Mouse (Mus musculus) midbrain, embryonic 16.5 days (tissue): ENCODE results near the gene Rps6kc1. TPM values are rescaled to one million over a fixed set of nuclear protein-coding genes. Genes with fewer than 3 reads are reported as not detected.

Experiments used
- ATAC-seq: fragments of 200-750 bp; cut with Nextera tagmentation; 2 replicates; pipeline ENCODE4 v1.8.0; 2017; ENCODE audit warnings: moderate TSS enrichment
- H3K27ac ChIP-seq: fragments of 300-500 bp; sonication (generic); 2 replicates; pipeline ENCODE4 v1.5.1; 2014; ENCODE audit warnings: mild to moderate bottlenecking, low read length, mixed read lengths
- H3K27me3 ChIP-seq: fragments of 300-500 bp; sonication (generic); 2 replicates; pipeline ENCODE4 v1.6.1; 2014; ENCODE audit warnings: low read depth, low read length, mixed read lengths; ENCODE audit not compliant: control insufficient read depth, insufficient read depth
- H3K36me3 ChIP-seq: fragments of 300-500 bp; sonication (generic); 2 replicates; pipeline ENCODE4 v1.6.1; 2014; ENCODE audit warnings: mild to moderate bottlenecking, low read length, moderate library complexity, mixed read lengths; ENCODE audit not compliant: control insufficient read depth, insufficient read depth
- H3K4me1 ChIP-seq: fragments of 300-500 bp; sonication (generic); 2 replicates; pipeline ENCODE4 v1.6.1; 2014; ENCODE audit warnings: mild to moderate bottlenecking, low read length, mixed read lengths; ENCODE audit not compliant: control insufficient read depth, insufficient read depth
- H3K4me2 ChIP-seq: fragments of 300-500 bp; sonication (generic); 2 replicates; pipeline ENCODE4 v1.6.1; 2014; ENCODE audit warnings: mild to moderate bottlenecking, low read length, mixed read lengths
- H3K4me3 ChIP-seq: fragments of 300-500 bp; sonication (generic); 2 replicates; pipeline ENCODE4 v1.5.1; 2014; ENCODE audit warnings: low read depth, mild to moderate bottlenecking, low read length, moderate library complexity, mixed read lengths
- H3K9ac ChIP-seq: fragments of 300-500 bp; sonication (generic); 2 replicates; pipeline ENCODE4 v1.6.1; 2014; ENCODE audit warnings: low read depth, low read length, mixed read lengths
- H3K9me3 ChIP-seq: fragments of 300-500 bp; sonication (generic); replicated peaks from 2 replicates; pipeline ENCODE4 v1.6.1; 2014; ENCODE audit warnings: mild to moderate bottlenecking, low read length, mixed read lengths; ENCODE audit not compliant: control insufficient read depth, poor library complexity, severe bottlenecking
- WGBS: fragments of 180-500 bp; shearing (Covaris S2); extraction: QIAGEN DNeasy Blood & Tissue Kit; methylation state at CpG from one replicate; pipeline ENCODE4 v1.1.7; 2014; 5-methylcytosine and 5-hydroxymethylcytosine counted together
- polyA plus RNA-seq: library from polyadenylated mRNA; unstranded; fragments of >200 nt; fragmentation: Nextera tagmentation; extraction: Ambion mirVana; gene quantifications from 2 replicates; pipeline ENCODE4 v1.2.1, GENCODE M21; 2015

Rps6kc1 gene
- polyA plus RNA-seq, result 32.7 and 34.8 TPM in 2 replicates

DNA sequence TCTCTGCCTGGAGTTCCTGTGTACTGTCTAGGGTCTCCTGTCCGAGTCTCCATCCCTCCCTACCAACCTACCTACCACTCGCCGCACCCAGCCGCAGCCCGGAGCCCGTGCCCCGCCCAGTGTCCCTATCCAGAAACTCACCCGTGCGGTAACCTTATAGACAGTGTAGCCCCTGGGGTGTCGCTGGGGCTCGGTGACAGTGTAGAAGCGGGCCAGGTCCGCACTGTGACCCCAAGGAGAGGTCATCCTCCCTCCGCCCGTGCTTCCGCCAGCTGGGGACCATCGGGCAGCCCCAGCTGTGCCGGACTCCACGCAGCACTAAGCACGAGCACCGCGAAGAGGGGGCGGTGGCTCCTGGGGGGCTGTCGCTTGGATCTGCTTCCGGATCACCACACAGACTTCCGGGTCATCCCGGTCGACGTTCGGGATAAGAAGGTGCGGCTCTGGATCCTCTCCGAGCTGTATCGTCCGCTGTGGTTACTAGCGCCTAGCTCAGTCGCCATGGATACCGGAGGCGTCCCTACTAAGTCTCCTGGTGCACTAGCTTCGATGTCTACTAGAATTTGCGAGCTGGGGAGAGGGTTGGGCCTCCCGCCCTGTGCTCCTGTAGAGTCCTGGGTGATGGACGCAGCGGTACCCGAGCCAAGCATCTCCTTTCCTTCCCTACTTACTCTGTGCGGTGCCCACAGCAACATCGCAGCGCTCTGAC, at the start of gene Rps6kc1:
Gene Rps6kc1 (minus strand): TSS at position 356 of the 709 bp plus-strand sequence.
- H3K36me3 ChIP-seq, result no peaks in the 10 kb centered on the region
- H3K4me2 ChIP-seq, result peak within 1 kb of the TSS; percentile 88
- no peaks in the 10 kb centered on the region for H3K27me3 ChIP-seq
- H3K4me3 ChIP-seq, result peak within 1 kb of the TSS; percentile 83
- H3K4me1 ChIP-seq, result peaks cover 23% of the 10 kb centered on the region
- H3K9ac ChIP-seq, result peak within 1 kb of the TSS; percentile 91
- under 1% methylated on average over 47 of the region's 47 CpGs for WGBS
- ATAC-seq, result peak; percentile 96
- H3K27ac ChIP-seq, result peak within 1 kb of the TSS; percentile 89
- H3K9me3 ChIP-seq, result no peaks in the 10 kb centered on the region

DNA sequence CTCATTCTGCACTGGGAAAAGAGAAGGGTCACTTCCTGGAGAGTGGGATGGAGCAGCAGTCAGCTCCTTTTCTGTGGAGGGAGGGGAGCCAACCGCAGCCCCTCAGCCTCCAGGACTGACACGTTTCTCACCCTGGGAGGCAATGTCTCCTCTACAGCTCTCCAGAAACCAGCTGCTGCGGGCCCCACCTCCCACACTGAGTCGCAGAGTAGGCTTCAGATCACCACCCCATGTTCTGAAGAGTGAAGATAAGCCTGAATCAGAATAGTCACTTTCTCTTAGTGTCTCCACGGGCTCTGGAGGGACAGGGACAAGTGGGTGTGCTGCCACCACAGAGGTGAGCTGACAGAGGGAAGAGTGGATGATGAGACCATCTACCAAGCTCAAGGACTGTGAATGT, 47.3 kb upstream of the Rps6kc1 start:
- Histone ChIP-seq H3K27me3 (no peaks in the 10 kb centered on the region), H3K4me2 (no peak overlapping the region), H3K4me3 (no peak overlapping the region), H3K27ac (no peak overlapping the region), H3K36me3 (peaks cover 49% of the 10 kb centered on the region), H3K9ac (no peak overlapping the region), H3K4me1 (no peaks in the 10 kb centered on the region), H3K9me3 (no peaks in the 10 kb centered on the region)
- WGBS, result 93% methylated on average over 5 of the region's 5 CpGs
- ATAC-seq, result no peak

DNA sequence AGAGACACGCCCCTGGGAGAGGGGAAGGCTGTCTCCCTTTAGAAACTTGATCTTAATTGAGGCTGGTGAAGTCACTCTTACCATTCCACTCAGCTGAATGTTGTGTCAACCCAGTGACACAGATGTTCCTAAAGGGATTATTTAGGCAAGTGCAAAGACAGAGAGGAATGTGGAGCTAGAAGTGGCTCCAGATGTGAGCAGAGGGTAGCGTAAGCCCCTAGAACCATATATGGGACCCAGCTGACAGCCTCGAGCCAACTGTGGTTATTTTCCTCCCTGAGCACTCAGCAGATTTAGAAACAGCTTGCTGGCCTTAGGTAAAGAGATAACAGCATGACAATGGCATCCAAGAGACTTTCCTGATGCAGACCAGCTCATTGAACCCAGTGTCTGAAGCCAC, 41.4 kb upstream of the Rps6kc1 start:
- no peaks in the 10 kb centered on the region for H3K4me1 ChIP-seq
- no peak overlapping the region for H3K27ac ChIP-seq
- no peak overlapping the region for H3K9ac ChIP-seq
- H3K27me3 ChIP-seq, result no peaks in the 10 kb centered on the region
- 84% methylated on average over 3 of the region's 3 CpGs for WGBS
- H3K9me3 ChIP-seq, result no peaks in the 10 kb centered on the region
- ATAC-seq, result no peak
- peaks cover 59% of the 10 kb centered on the region for H3K36me3 ChIP-seq
- no peak overlapping the region for H3K4me2 ChIP-seq
- no peak overlapping the region for H3K4me3 ChIP-seq

DNA sequence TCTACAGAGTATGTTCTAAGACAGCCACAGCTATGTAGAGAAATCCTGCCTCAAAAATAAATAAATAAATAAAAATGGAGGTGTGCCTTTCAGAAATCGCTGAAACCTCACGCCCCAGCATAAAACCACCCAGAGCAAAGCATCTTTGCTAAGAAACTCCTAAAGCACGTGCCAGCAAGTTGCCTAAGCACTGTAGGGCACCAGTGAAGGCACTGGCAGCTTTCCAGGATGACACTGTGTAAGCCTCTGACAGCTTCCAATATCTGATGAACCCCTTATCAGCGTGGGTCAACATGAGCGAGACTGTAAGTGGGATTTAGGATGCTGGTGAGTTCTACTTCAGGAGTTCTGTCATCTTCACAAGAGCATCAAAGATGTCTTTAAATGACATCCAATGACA, 39.4 kb upstream of the Rps6kc1 start:
- Histone ChIP-seq H3K27ac (no peak overlapping the region), H3K27me3 (no peaks in the 10 kb centered on the region), H3K36me3 (peaks cover 53% of the 10 kb centered on the region), H3K4me2 (no peak overlapping the region), H3K9ac (no peak overlapping the region), H3K9me3 (no peaks in the 10 kb centered on the region), H3K4me1 (no peaks in the 10 kb centered on the region), H3K4me3 (no peak overlapping the region)
- ATAC-seq, result no peak
- WGBS, result 84% methylated on average over 5 of the region's 5 CpGs

DNA sequence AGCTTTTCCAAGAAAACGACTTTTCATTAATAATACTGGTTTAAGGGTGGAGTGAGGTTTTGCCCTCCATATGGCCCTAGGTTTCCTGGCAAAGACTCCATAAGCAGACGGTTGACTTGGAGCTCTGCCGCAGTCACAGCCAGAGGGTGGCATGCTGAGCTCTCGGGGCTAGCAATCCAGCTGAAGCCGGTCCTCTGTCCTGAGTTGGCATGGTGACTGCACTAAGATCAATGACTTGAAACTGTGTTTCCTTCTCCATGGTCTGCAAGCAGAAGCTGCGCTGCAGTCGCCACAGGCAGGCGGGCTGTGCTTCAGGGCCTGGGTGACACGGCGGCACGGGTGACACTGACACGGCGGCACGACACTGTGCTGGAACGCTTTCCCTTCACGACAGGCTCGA, 37.3 kb upstream of the Rps6kc1 start:
- ATAC-seq, result no peak
- peaks cover 53% of the 10 kb centered on the region for H3K36me3 ChIP-seq
- WGBS, result 91% methylated on average over 17 of the region's 17 CpGs

DNA sequence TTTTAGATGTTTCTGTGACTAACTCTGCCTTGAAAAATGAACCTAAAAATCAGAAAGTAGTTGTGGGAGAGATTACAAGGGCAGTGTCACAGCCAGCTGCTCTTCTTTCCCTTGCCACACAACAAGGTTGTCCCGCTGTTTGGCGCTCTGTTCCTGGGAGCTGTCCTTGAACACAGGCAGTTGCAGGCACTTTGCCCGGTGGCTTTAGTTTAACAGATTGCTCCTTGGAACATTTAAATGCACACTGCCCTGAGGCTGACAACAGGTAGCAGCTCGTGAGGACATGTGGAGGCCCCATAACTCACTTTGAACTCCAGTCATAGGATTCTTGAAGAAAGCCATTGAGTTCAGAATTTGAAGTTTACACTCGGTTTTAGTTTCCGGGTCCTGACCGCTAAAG, 36.9 kb upstream of the Rps6kc1 start:
- Histone ChIP-seq H3K36me3 (peaks cover 53% of the 10 kb centered on the region), H3K9me3 (no peaks in the 10 kb centered on the region), H3K27me3 (no peaks in the 10 kb centered on the region), H3K4me3 (no peak overlapping the region), H3K4me2 (no peak overlapping the region), H3K9ac (no peak overlapping the region), H3K4me1 (no peaks in the 10 kb centered on the region), H3K27ac (no peak overlapping the region)
- WGBS, result 89% methylated on average over 7 of the region's 7 CpGs
- ATAC-seq, result no peak

More for the DNA sequence above, 37.3 kb upstream of the Rps6kc1 start:
- H3K9me3 ChIP-seq, result no peaks in the 10 kb centered on the region
- no peak overlapping the region for H3K27ac ChIP-seq
- H3K4me3 ChIP-seq, result no peak overlapping the region
- no peaks in the 10 kb centered on the region for H3K4me1 ChIP-seq
- no peaks in the 10 kb centered on the region for H3K27me3 ChIP-seq
- H3K4me2 ChIP-seq, result no peak overlapping the region
- no peak overlapping the region for H3K9ac ChIP-seq

DNA sequence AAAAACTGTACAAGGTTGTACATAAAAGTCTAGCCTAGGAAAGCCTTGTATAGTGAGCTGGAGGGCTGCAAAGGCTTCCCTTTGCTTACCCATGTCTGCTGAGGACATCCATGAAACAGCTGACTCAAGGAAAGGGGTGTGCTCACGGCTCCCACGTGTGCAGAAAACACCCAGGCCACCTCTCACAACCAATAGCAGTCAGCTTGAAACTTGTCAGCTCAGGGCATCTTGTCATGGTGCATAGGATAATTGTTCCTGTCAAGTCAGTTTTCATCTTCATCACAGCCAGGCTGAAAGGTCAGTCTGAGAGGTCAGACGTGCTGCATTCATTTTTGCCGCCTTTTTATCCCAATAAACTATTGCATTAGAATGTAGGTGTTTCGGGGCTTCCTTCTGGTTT, 36.4 kb upstream of the Rps6kc1 start:
- WGBS, result 82% methylated on average over 5 of the region's 5 CpGs
- Histone ChIP-seq H3K4me1 (no peaks in the 10 kb centered on the region), H3K9me3 (no peaks in the 10 kb centered on the region), H3K4me2 (no peak overlapping the region), H3K27me3 (no peaks in the 10 kb centered on the region), H3K36me3 (peaks cover 49% of the 10 kb centered on the region), H3K4me3 (no peak overlapping the region), H3K27ac (no peak overlapping the region), H3K9ac (no peak overlapping the region)
- no peak for ATAC-seq

DNA sequence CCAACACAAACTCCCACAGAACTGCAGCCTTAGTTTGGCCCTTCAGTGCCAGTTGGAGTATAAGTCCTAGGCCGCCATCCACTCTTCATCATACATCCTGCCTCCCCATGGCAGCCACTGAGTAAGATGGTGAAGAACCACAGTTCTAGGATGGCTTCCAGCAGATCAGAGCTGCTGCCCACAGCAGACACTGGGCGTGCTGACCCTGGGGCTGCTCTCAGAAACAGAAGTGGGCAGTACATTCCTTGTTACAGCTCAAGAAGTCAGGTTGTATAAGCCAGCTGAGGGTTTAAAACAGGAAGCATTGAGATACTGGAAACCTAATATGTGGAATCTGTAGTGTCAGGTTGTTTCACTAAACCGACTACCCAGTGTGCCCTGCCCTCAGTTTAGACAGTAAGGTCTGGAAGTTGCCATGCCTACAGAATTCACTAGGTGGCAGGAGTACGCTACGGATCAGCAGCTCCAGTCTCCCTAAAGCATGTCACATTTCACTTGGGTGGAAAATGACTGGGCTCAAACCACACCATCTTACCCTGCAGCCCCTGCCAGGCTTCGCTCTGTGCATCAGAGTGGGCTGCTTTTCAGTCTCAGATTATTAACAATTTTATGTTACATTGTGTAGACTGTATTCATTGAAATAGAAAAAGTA, 32.7 kb upstream of the Rps6kc1 start:
- no peaks in the 10 kb centered on the region for H3K27me3 ChIP-seq
- no peaks in the 10 kb centered on the region for H3K9me3 ChIP-seq
- H3K4me2 ChIP-seq, result no peak overlapping the region
- 50% methylated on average over 6 of the region's 6 CpGs for WGBS
- ATAC-seq, result peak; percentile 86
- no peak overlapping the region for H3K4me3 ChIP-seq
- no peak overlapping the region for H3K9ac ChIP-seq
- H3K27ac ChIP-seq, result no peak overlapping the region
- peaks cover 56% of the 10 kb centered on the region for H3K36me3 ChIP-seq
- H3K4me1 ChIP-seq, result no peaks in the 10 kb centered on the region

DNA sequence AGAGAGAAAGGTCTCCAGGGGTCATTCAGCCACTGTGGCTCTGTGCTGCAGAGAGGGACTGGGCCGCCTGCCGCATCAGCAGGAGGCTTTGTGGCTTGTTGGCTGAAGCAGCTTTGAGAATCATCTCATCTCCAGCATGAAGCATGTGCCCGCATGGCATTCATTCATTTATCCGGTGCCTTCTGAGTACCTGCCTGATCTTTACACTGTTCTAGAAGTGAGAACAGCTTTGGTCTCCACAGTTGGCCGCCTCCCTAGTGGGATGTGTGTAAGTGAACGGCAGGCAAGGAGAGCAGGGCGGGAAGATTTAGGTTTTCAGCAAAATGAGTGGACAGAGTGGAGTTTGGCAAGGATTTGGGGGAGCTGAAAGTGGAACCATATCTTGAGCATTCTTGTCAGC, 28.2 kb upstream of the Rps6kc1 start:
- H3K9me3 ChIP-seq, result no peaks in the 10 kb centered on the region
- H3K4me2 ChIP-seq, result no peak overlapping the region
- no peaks in the 10 kb centered on the region for H3K27me3 ChIP-seq
- no peak overlapping the region for H3K9ac ChIP-seq
- WGBS, result 83% methylated on average over 7 of the region's 7 CpGs
- peaks cover 33% of the 10 kb centered on the region for H3K36me3 ChIP-seq
- ATAC-seq, result no peak
- no peak overlapping the region for H3K27ac ChIP-seq
- H3K4me3 ChIP-seq, result no peak overlapping the region
- no peaks in the 10 kb centered on the region for H3K4me1 ChIP-seq
